In genomic region chr9:108752142-108752920, GRCm38 (mm10) we compare ENCODE assay signal across 15 mouse cellular contexts. TPM values are rescaled to one million over a fixed set of nuclear protein-coding genes. Genes with fewer than 3 reads are reported as not detected.
DNase-seq lines count a peak whose midpoint lies in the region; TF ChIP-seq lines count a peak whose summit lies in the region.
"Had no signal": no experiment of that assay in that cellular context is flagged by ENCODE, and none has a peak within 500 bp of the region (broad histone marks: within the 10 kb centered on the region; RNA-seq: fewer than 3 reads in every experiment).

No protein-coding gene starts in this region.

- peaks cover 2% of the 10 kb centered on the region; the same call in 1 of the 2 replicates for H3K36me3 ChIP-seq in ES-Bruce4 (ENCODE audit: control insufficient read depth, insufficient read depth, low read length, poor library complexity, severe bottlenecking)
- peaks cover 2% of the 10 kb centered on the region; the same call in 1 of the 2 replicates for H3K36me3 ChIP-seq in ES-E14 (ENCODE audit: control insufficient read depth, insufficient read depth, low read length, poor library complexity, severe bottlenecking)
- H3K36me3 ChIP-seq: G1E had no signal

- no peak overlapping the region for H3K27ac ChIP-seq in layer of hippocampus, adult 2 months
- peak overlapping the region; percentile 76 for H3K27ac ChIP-seq in ES-Bruce4 (ENCODE audit: insufficient read depth, low read length)
- peak overlapping the region; percentile 61 for H3K27ac ChIP-seq in ES-E14 (ENCODE audit: insufficient read depth, low read depth, low read length, poor library complexity, severe bottlenecking)
- no peak overlapping the region for H3K27ac ChIP-seq in left cerebral cortex, adult 2 months
- H3K27ac ChIP-seq: embryonic facial prominence, embryonic 12.5 days; embryonic facial prominence, embryonic 15.5 days; forebrain, embryonic 15.5 days; heart, adult 2 months; hindbrain, embryonic 12.5 days; hindbrain, embryonic 15.5 days had no signal

- no peaks in the 10 kb centered on the region for H3K27me3 ChIP-seq in ES-Bruce4 (ENCODE audit: control insufficient read depth, insufficient read depth, low read length, poor library complexity, severe bottlenecking)
- H3K27me3 ChIP-seq: embryonic facial prominence, embryonic 12.5 days; embryonic facial prominence, embryonic 15.5 days; forebrain, embryonic 15.5 days; hindbrain, embryonic 12.5 days; hindbrain, embryonic 15.5 days; Patski had no signal

- intact Hi-C loops in left cerebral cortex, adult 2 months (cut with DNase I) = loop anchor here (5.0 kb wide), 2 partner anchors 45 to 185 kb away; partner anchors contain the start of gene Uqcrc1
- intact Hi-C loops in left cerebral cortex, postnatal 14 days (cut with DNase I) = loop anchor here (5.0 kb wide), 1 partner anchor 55 kb away; the partner anchor contains the start of gene Nckipsd

- no peak overlapping the region for H3K4me3 ChIP-seq in layer of hippocampus, adult 2 months
- no peak overlapping the region for H3K4me3 ChIP-seq in ES-Bruce4 (ENCODE audit: low read depth, low read length)
- no peak overlapping the region for H3K4me3 ChIP-seq in ES-E14 (ENCODE audit: insufficient read depth in 1 of 2, low read depth in 1 of 2, low read length in 2 of 2, poor library complexity in 1 of 2, severe bottlenecking in 1 of 2)
- no peak overlapping the region for H3K4me3 ChIP-seq in left cerebral cortex, adult 2 months
- H3K4me3 ChIP-seq: embryonic facial prominence, embryonic 12.5 days; embryonic facial prominence, embryonic 15.5 days; forebrain, embryonic 15.5 days; heart, adult 2 months; hindbrain, embryonic 12.5 days; hindbrain, embryonic 15.5 days had no signal

- H3K4me1 ChIP-seq in ES-Bruce4 (ENCODE audit: control insufficient read depth, insufficient read depth, low read length) (peaks cover 2% of the 10 kb centered on the region), ES-E14 (ENCODE audit: control insufficient read depth in 2 of 2, insufficient read depth in 2 of 2, low read length in 2 of 2, poor library complexity in 1 of 2) (peaks cover 0 to 16% of the 10 kb centered on the region in 2 experiments; a peak in 2 of 4 replicates)
- H3K4me1 ChIP-seq: embryonic facial prominence, embryonic 12.5 days; forebrain, embryonic 15.5 days; hindbrain, embryonic 15.5 days had no signal

- no peaks in the 10 kb centered on the region for H3K9me3 ChIP-seq in ES-Bruce4 (replicated peaks; ENCODE audit: control insufficient read depth, insufficient read depth, low read length, poor library complexity, severe bottlenecking)
- H3K9me3 ChIP-seq in ES-E14 (ENCODE audit: control insufficient read depth, insufficient read depth, low read depth, low read length) = no peaks in the 10 kb centered on the region
- H3K9me3 ChIP-seq: embryonic facial prominence, embryonic 12.5 days; embryonic facial prominence, embryonic 15.5 days; forebrain, embryonic 15.5 days; G1E; hindbrain, embryonic 12.5 days; hindbrain, embryonic 15.5 days had no signal

- DNase-seq in layer of hippocampus, adult 2 months (ENCODE audit: low spot score in 2 of 2) = no peak
- no peak for DNase-seq in layer of hippocampus, adult 8-10 months (ENCODE audit: low spot score in 2 of 2)
- no peak for DNase-seq in ES-E14 (ENCODE audit: low read depth, low spot score)
- DNase-seq in brain, adult 2 months (ENCODE audit: low read depth, low spot score) = peak; percentile 27
- DNase-seq in left cerebral cortex, adult 2 months (ENCODE audit: extremely low spot score in 1 of 2, low spot score in 2 of 2) = no peak
- DNase-seq in left cerebral cortex, postnatal 14 days (ENCODE audit: low spot score in 2 of 2) = no peak

- H3K9ac ChIP-seq in ES-Bruce4 (ENCODE audit: low read depth, poor library complexity, severe bottlenecking) = no peak overlapping the region
- no peak overlapping the region for H3K9ac ChIP-seq in ES-E14 (ENCODE audit: insufficient read depth, low read depth, low read length, poor library complexity, severe bottlenecking)
- H3K9ac ChIP-seq: embryonic facial prominence, embryonic 12.5 days; embryonic facial prominence, embryonic 15.5 days; forebrain, embryonic 15.5 days; hindbrain, embryonic 12.5 days; hindbrain, embryonic 15.5 days had no signal

- TF ChIP-seq POLR2A in ES-Bruce4 (IDR thresholded peaks at IDR 0.05; ENCODE audit: insufficient read depth, low read length) = no peak

- in situ Hi-C loops in ES-E14 (cut with MboI; ENCODE audit: low sequenced_read_pairs in 2 of 2, unreplicated experiment in 2 of 2) = no loop called here

- TF ChIP-seq EP300 in ES-Bruce4 (IDR thresholded peaks at IDR 0.05; ENCODE audit: insufficient read depth, low read depth, low read length) = no peak

- 0 out of 2 replicates have a peak, but pooled peaks have one; percentile 12 for TF ChIP-seq CTCF in layer of hippocampus, adult 2 months (conservative IDR thresholded peaks at IDR 0.05)
- TF ChIP-seq CTCF in ES-Bruce4 (IDR thresholded peaks at IDR 0.05; ENCODE audit: low read depth, low read length) = no peak
- TF ChIP-seq CTCF in left cerebral cortex, adult 2 months (IDR thresholded peaks at IDR 0.05) = no peak

TF ChIP-seq in ES-E14, 5 proteins besides CTCF, POLR2A, EP300 and RAD21:
- TF ChIP-seq MAFK (IDR thresholded peaks at IDR 0.05; ENCODE audit: insufficient read depth, low read depth, low read length) = no peak
- no peak for TF ChIP-seq CHD2 (IDR thresholded peaks at IDR 0.05; ENCODE audit: low read depth, low read length)
- no peak for TF ChIP-seq ZNF384 (IDR thresholded peaks at IDR 0.05; ENCODE audit: low read depth, low read length)
- no peak for TF ChIP-seq ZC3H11A (IDR thresholded peaks at IDR 0.05; ENCODE audit: borderline replicate concordance, low read depth, low read length)
- no peak for TF ChIP-seq HCFC1 (IDR thresholded peaks at IDR 0.05; ENCODE audit: borderline replicate concordance, insufficient read depth, low read length)

RNA-seq across cellular contexts. Expression of gene Ip6k2, which starts 31.3 kb away (rescaled TPM):
- total RNA-seq in layer of hippocampus, adult 2 months (2021) = 100 to 1,000 TPM; 249 to 251 TPM
- 100 to 1,000 TPM; 195 to 221 (median 213) TPM for total RNA-seq in layer of hippocampus, adult 8-10 months (2022)
- polyA plus RNA-seq in ES-Bruce4 (2011; ENCODE audit: insufficient read depth, insufficient read length, low read depth, missing spikeins) = 37.4 and 39.5 TPM in 2 replicates
- 23.0 and 24.4 TPM in 2 replicates for total RNA-seq in ES-E14 (2012; rRNA removed)
- total RNA-seq in left cerebral cortex, adult 2 months (2021) = 100 to 1,000 TPM; 143 to 164 TPM
- 100 to 1,000 TPM; 149 to 153 TPM for total RNA-seq in left cerebral cortex, postnatal 14 days (2021)

RNA-seq across cellular contexts. Expression of gene Nckipsd, which starts 55.8 kb away (rescaled TPM):
- 10 to 100 TPM; 68.8 to 71.3 TPM for total RNA-seq in layer of hippocampus, adult 2 months (2021)
- 10 to 100 TPM; 70.0 to 74.4 (median 73.5) TPM for total RNA-seq in layer of hippocampus, adult 8-10 months (2022)
- 10.3 and 11.8 TPM in 2 replicates for polyA plus RNA-seq in ES-Bruce4 (2011; ENCODE audit: insufficient read depth, insufficient read length, low read depth, missing spikeins)
- total RNA-seq in ES-E14 (2012; rRNA removed) = 17.4 and 20.2 TPM in 2 replicates
- total RNA-seq in left cerebral cortex, adult 2 months (2021) = 10 to 100 TPM; 64.7 to 68.0 TPM
- 10 to 100 TPM; 39.1 to 44.7 TPM for total RNA-seq in left cerebral cortex, postnatal 14 days (2021)

Comparison
In these comparisons a context has a peak if more than half of its experiments do, and no peak if none do; other contexts are left out.
1. H3K27ac ChIP-seq: peak in ES-Bruce4 (single experiment) and ES-E14 (single experiment); none in layer of hippocampus, adult 2 months (single experiment) and left cerebral cortex, adult 2 months (single experiment).